Mouse (Mus musculus): ENCODE results near the gene Gm32742. TPM values are rescaled to one million over a fixed set of nuclear protein-coding genes. Genes with fewer than 3 reads are reported as not detected.

The Gm32742 gene
- total and polyA plus RNA-seq, 2 experiments = under 0.01 TPM; not detected in 1

DNA sequence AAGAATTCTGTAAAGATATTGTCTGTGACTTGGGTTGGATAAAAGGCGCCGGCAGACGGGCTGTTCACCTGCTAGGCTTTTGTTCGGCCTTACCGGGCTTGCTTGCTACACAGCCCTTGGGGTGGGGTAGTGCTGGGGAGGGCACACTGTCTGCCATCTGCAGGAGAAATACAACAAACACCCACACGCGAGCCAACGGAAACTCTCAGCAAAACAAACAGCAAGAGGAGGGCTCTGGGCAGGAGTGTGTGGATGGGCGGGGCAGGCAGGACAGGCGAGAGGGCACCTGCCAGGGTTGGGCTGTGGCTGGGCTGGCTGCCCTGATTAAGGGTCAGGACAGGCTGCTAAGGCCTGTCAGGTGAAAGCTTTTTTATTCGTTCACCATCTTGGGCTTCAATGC is 2.6 kb upstream of the Gm32742 start:
- TF ChIP-seq POLR2A (IDR thresholded peaks at IDR 0.05; ENCODE audit: extremely low read depth, insufficient read depth, low read length) (no peak), CTCF (IDR thresholded peaks at IDR 0.05; ENCODE audit: low read depth, low read length) (peak; percentile 25; the same call in 1 of the 2 replicates)
- DNase-seq (ENCODE audit: extremely low read depth, low read depth, low spot score) = peak; percentile 76
- Histone ChIP-seq H3K79me2 (ENCODE audit: control insufficient read depth, insufficient read depth, low read length) (no peaks in the 10 kb centered on the region), H3K36me3 (ENCODE audit: control insufficient read depth, insufficient read depth, low read length) (no peaks in the 10 kb centered on the region), H3K4me1 (ENCODE audit: control insufficient read depth, insufficient read depth, low read length) (peaks cover 2% of the 10 kb centered on the region; the same call in 1 of the 2 replicates), H3K9ac (ENCODE audit: low read depth, low read length) (no peak overlapping the region), H3K27me3 (ENCODE audit: control insufficient read depth, insufficient read depth, low read length) (no peaks in the 10 kb centered on the region), H3K27ac (replicated peaks; ENCODE audit: insufficient read depth, low read depth, low read length) (no peak overlapping the region), H3K4me3 (ENCODE audit: insufficient read depth, low read depth, low read length) (no peak overlapping the region)
- 23% methylated on average over 11 of the region's 11 CpGs for WGBS

DNA sequence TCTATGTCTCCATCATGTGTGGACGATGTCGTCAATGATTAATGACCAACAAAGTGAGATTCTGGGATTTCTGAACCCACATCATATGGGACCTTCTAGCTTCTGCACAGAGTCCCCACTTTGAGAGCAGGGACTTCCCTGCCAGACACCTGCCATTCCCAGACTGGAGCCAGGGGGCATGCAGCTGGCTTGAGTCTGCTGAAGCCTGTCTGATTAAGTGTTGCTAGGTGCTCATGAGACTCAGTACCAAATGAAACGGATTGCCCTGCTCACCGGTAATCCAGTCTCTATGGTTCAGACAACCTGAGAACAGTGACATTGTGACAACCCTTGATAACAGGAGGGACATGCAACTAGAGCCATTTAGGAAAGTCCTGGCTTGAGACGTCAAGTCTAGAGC is 1.3 kb downstream of the Gm32742 start:
- 82% methylated on average over 5 of the region's 5 CpGs for WGBS
- Histone ChIP-seq H3K4me3 (ENCODE audit: insufficient read depth, low read depth, low read length) (no peak overlapping the region), H3K27me3 (ENCODE audit: control insufficient read depth, insufficient read depth, low read length) (no peaks in the 10 kb centered on the region; the same call in 1 of the 2 replicates), H3K36me3 (ENCODE audit: control insufficient read depth, insufficient read depth, low read length) (no peaks in the 10 kb centered on the region), H3K4me1 (ENCODE audit: control insufficient read depth, insufficient read depth, low read length) (peaks cover 2% of the 10 kb centered on the region; the same call in 1 of the 2 replicates), H3K79me2 (ENCODE audit: control insufficient read depth, insufficient read depth, low read length) (no peaks in the 10 kb centered on the region), H3K27ac (replicated peaks; ENCODE audit: insufficient read depth, low read depth, low read length) (no peak overlapping the region), H3K9ac (ENCODE audit: low read depth, low read length) (no peak overlapping the region)
- TF ChIP-seq CTCF (IDR thresholded peaks at IDR 0.05; ENCODE audit: low read depth, low read length) = no peak
- TF ChIP-seq POLR2A (IDR thresholded peaks at IDR 0.05; ENCODE audit: extremely low read depth, insufficient read depth, low read length) = no peak
- no peak for DNase-seq (ENCODE audit: extremely low read depth, low read depth, low spot score)

DNA sequence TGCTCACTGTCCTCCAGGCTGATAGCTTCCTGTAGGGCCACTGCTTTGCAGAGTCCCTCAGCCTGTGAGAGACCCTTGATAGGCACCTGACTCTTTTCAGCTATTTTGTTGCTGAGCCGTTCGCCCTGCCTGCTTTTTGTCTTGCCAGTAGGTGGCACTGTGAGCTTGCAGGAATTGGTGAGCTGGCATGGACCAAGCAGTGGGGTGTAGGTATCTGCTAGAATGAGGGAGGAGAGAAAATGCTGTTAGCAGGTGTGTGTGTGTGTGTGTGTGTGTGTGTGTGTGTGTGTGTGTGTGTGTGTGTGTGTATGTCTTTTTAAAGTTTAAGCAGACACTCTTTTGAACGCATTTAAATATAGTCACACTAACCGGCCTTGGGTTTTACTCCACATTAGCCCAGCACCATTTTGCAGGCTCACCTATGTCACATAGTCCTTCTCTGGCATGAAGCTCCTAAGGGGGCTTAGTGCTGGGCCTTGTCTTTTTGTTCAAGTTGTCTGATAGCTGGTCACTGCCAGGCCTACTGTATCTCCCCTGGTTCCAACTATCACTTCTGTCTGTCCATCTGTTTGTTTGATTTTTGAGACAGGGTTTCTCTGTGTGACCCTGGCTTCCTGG is 3.4 kb downstream of the Gm32742 start:
- TF ChIP-seq POLR2A (IDR thresholded peaks at IDR 0.05; ENCODE audit: extremely low read depth, insufficient read depth, low read length) (no peak), CTCF (IDR thresholded peaks at IDR 0.05; ENCODE audit: low read depth, low read length) (peak; percentile 96)
- DNase-seq (ENCODE audit: extremely low read depth, low read depth, low spot score) = peak; percentile 43
- Histone ChIP-seq H3K9ac (ENCODE audit: low read depth, low read length) (no peak overlapping the region), H3K4me3 (ENCODE audit: insufficient read depth, low read depth, low read length) (no peak overlapping the region), H3K36me3 (ENCODE audit: control insufficient read depth, insufficient read depth, low read length) (no peaks in the 10 kb centered on the region), H3K27me3 (ENCODE audit: control insufficient read depth, insufficient read depth, low read length) (no peaks in the 10 kb centered on the region; the same call in 1 of the 2 replicates), H3K27ac (replicated peaks; ENCODE audit: insufficient read depth, low read depth, low read length) (no peak overlapping the region), H3K79me2 (ENCODE audit: control insufficient read depth, insufficient read depth, low read length) (no peaks in the 10 kb centered on the region), H3K4me1 (ENCODE audit: control insufficient read depth, insufficient read depth, low read length) (no peaks in the 10 kb centered on the region)
- 36% methylated on average over 4 of the region's 4 CpGs for WGBS

DNA sequence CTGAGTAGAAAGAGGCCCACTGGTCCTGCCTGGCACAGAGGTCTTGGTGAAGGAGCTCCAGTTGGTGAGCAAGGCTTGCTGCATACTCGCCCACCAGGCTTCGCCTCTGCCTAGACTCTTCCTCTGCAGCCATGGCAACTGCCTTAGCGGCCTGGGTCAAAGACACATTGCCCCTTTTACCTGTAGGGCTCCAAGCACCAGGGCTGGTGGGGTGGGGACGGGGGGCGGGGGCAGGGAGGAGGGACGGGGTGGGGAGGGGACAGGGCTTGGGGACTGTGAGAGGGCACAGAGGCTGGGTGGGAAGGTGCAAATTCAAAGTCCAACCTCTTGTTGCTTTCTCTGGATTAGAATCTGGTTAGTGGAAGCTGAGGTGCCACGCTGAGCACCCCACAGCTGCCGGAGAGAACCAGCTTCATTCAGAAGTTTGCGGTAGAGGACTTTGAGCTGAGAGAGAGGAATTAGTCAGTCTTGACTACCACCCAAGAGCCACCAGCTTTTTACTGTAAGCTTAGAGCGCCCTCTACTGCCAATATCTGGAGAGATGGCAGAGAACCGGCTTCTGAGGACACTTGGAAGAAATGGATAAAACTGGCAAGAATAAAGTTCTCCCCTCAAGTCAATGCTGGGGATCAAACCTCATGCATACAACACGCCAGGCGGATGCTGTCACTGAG is 13.1 kb downstream of the Gm32742 start:
- DNase-seq (ENCODE audit: extremely low read depth, low read depth, low spot score) = peak; percentile 58
- 27% methylated on average over 13 of the region's 13 CpGs for WGBS
- Histone ChIP-seq H3K36me3 (ENCODE audit: control insufficient read depth, insufficient read depth, low read length) (no peaks in the 10 kb centered on the region), H3K27me3 (ENCODE audit: control insufficient read depth, insufficient read depth, low read length) (no peaks in the 10 kb centered on the region), H3K9ac (ENCODE audit: low read depth, low read length) (no peak overlapping the region), H3K4me3 (ENCODE audit: insufficient read depth, low read depth, low read length) (no peak overlapping the region), H3K27ac (replicated peaks; ENCODE audit: insufficient read depth, low read depth, low read length) (no peak overlapping the region), H3K79me2 (ENCODE audit: control insufficient read depth, insufficient read depth, low read length) (no peaks in the 10 kb centered on the region), H3K4me1 (ENCODE audit: control insufficient read depth, insufficient read depth, low read length) (no peaks in the 10 kb centered on the region)
- peak; percentile 48 for TF ChIP-seq CTCF (IDR thresholded peaks at IDR 0.05; ENCODE audit: low read depth, low read length)
- no peak for TF ChIP-seq POLR2A (IDR thresholded peaks at IDR 0.05; ENCODE audit: extremely low read depth, insufficient read depth, low read length)

DNA sequence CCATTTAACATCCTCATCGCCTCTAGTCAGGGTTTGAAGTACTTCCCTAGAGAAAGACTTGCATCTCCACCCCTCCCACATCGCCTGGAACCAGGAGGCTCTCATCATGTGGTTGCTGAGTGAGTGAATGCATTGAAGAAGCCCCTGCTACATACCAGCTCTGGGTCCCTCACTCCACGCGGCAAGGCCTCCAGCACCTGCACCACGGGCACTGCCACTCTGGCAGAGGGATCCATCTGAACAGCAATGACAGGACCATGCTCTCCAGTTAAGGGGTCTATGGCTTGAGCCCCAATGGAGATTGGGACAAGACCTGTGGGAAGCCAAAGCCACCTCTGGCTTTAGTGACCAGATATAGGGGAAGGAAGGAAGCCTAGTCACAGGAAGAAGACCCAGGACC is 18.0 kb downstream of the Gm32742 start:
- Histone ChIP-seq H3K36me3 (ENCODE audit: control insufficient read depth, insufficient read depth, low read length) (no peaks in the 10 kb centered on the region), H3K27ac (replicated peaks; ENCODE audit: insufficient read depth, low read depth, low read length) (no peak overlapping the region), H3K79me2 (ENCODE audit: control insufficient read depth, insufficient read depth, low read length) (no peaks in the 10 kb centered on the region), H3K4me1 (ENCODE audit: control insufficient read depth, insufficient read depth, low read length) (no peaks in the 10 kb centered on the region), H3K4me3 (ENCODE audit: insufficient read depth, low read depth, low read length) (no peak overlapping the region), H3K27me3 (ENCODE audit: control insufficient read depth, insufficient read depth, low read length) (no peaks in the 10 kb centered on the region), H3K9ac (ENCODE audit: low read depth, low read length) (no peak overlapping the region)
- TF ChIP-seq POLR2A (IDR thresholded peaks at IDR 0.05; ENCODE audit: extremely low read depth, insufficient read depth, low read length) = no peak
- no peak for TF ChIP-seq CTCF (IDR thresholded peaks at IDR 0.05; ENCODE audit: low read depth, low read length)
- 83% methylated on average over 5 of the region's 5 CpGs for WGBS
- no peak for DNase-seq (ENCODE audit: extremely low read depth, low read depth, low spot score)

DNA sequence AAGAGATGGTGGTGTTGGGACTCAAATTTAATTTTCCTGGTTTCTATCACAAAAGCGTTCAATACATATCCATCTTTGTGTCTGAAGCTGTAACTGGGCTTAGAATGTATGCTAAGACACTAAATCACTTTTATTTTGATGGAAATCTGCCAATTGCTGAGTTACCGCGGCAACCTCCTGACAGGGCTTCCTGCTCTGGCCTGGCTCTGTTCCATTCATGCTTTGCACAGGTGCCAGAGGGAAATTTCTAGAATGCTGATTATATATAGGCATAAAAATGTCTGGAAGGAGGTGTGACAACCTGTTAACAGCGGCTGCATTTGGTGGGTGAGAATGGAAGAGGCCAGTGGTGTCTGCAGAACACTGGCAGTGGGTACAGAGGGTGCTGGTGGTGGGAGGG is 18.8 kb downstream of the Gm32742 start:
- Histone ChIP-seq H3K27me3 (ENCODE audit: control insufficient read depth, insufficient read depth, low read length) (no peaks in the 10 kb centered on the region), H3K27ac (replicated peaks; ENCODE audit: insufficient read depth, low read depth, low read length) (no peak overlapping the region), H3K79me2 (ENCODE audit: control insufficient read depth, insufficient read depth, low read length) (no peaks in the 10 kb centered on the region), H3K36me3 (ENCODE audit: control insufficient read depth, insufficient read depth, low read length) (no peaks in the 10 kb centered on the region), H3K4me1 (ENCODE audit: control insufficient read depth, insufficient read depth, low read length) (no peaks in the 10 kb centered on the region), H3K9ac (ENCODE audit: low read depth, low read length) (no peak overlapping the region), H3K4me3 (ENCODE audit: insufficient read depth, low read depth, low read length) (no peak overlapping the region)
- no peak for DNase-seq (ENCODE audit: extremely low read depth, low read depth, low spot score)
- 72% methylated on average over 4 of the region's 4 CpGs for WGBS
- TF ChIP-seq CTCF (IDR thresholded peaks at IDR 0.05; ENCODE audit: low read depth, low read length) (no peak), POLR2A (IDR thresholded peaks at IDR 0.05; ENCODE audit: extremely low read depth, insufficient read depth, low read length) (no peak)

All from liver, adult 2 months (tissue).